Mouse (Mus musculus) megakaryocyte, adult 5-6 weeks (primary cell): ENCODE measurements around the gene Syne4. TPM values are rescaled to one million over a fixed set of nuclear protein-coding genes. Genes with fewer than 3 reads are reported as not detected.

Source experiments
- total RNA-seq, 2 experiments: library from RNA; stranded (forward) in 1 of 2; stranded (reverse) in 1 of 2; fragments of 153-499, 151-499 nt in 1 of 2; fragments of 221-1000, 200-1000 nt in 1 of 2; gene quantifications; 2 replicates each; pipeline versions ENCODE4 v1.2.3 to v1.2.4; 2015 to 2017

Syne4 gene
- total RNA-seq, 2 experiments from 2014 or later: 0.58 to 1.1 TPM

Other genes starting within 250 kb of the Syne4 start
Only the 30 nearest of the 32 such genes appear.
- gene Zfp82, start 241.9 kb upstream of the Syne4 start, total RNA-seq (2015): 0.83 and 0.91 TPM in 2 replicates
- gene Zfp82, start 241.9 kb upstream of the Syne4 start, total RNA-seq (2017): 3.0 and 3.2 TPM in 2 replicates
- gene Gm26920, start 224.4 kb upstream of the Syne4 start, total RNA-seq (2015): 1.4 TPM in 1 of 2 replicates, not detected in the other
- not detected in 2 replicates for gene Gm26920, start 224.4 kb upstream of the Syne4 start, total RNA-seq (2017)
- 2.7 and 3.5 TPM in 2 replicates for gene Zfp566, start 224.3 kb upstream of the Syne4 start, total RNA-seq (2015)
- gene Zfp566, start 224.3 kb upstream of the Syne4 start, total RNA-seq (2017): 0.85 and 1.9 TPM in 2 replicates
- 26.0 and 29.6 TPM in 2 replicates for gene Zfp260, start 220.0 kb upstream of the Syne4 start, total RNA-seq (2015)
- gene Zfp260, start 220.0 kb upstream of the Syne4 start, total RNA-seq (2017): 22.8 and 26.4 TPM in 2 replicates
- gene Zfp382, start 192.9 kb upstream of the Syne4 start, total RNA-seq (2015): 6.7 and 7.8 TPM in 2 replicates
- 14.9 and 15.2 TPM in 2 replicates for gene Zfp382, start 192.9 kb upstream of the Syne4 start, total RNA-seq (2017)
- 16.6 and 25.2 TPM in 2 replicates for gene Zfp146, start 145.1 kb upstream of the Syne4 start, total RNA-seq (2015)
- 32.8 and 35.2 TPM in 2 replicates for gene Zfp146, start 145.1 kb upstream of the Syne4 start, total RNA-seq (2017)
- gene Cox7a1, start 130.7 kb upstream of the Syne4 start, total RNA-seq (2015): 0.91 and 1.6 TPM in 2 replicates
- gene Cox7a1, start 130.7 kb upstream of the Syne4 start, total RNA-seq (2017): 0.94 and 2.4 TPM in 2 replicates
- 485 and 524 TPM in 2 replicates for gene Capns1, start 116.0 kb upstream of the Syne4 start, total RNA-seq (2015)
- gene Capns1, start 116.0 kb upstream of the Syne4 start, total RNA-seq (2017): 307 and 314 TPM in 2 replicates
- gene Polr2i, start 82.9 kb upstream of the Syne4 start, total RNA-seq (2015): 46.4 and 51.0 TPM in 2 replicates
- gene Polr2i, start 82.9 kb upstream of the Syne4 start, total RNA-seq (2017): 31.5 and 39.1 TPM in 2 replicates
- 84.2 and 92.7 TPM in 2 replicates for gene Tbcb, start 82.5 kb upstream of the Syne4 start, total RNA-seq (2015)
- gene Tbcb, start 82.5 kb upstream of the Syne4 start, total RNA-seq (2017): 30.2 and 48.2 TPM in 2 replicates
- gene Ovol3, start 79.1 kb upstream of the Syne4 start, total RNA-seq (2015): 0.55 TPM in 1 of 2 replicates, not detected in the other
- not detected in 2 replicates for gene Ovol3, start 79.1 kb upstream of the Syne4 start, total RNA-seq (2017)
- gene Thap8, start 34.7 kb upstream of the Syne4 start, total RNA-seq (2015): 0.36 and 0.51 TPM in 2 replicates
- gene Thap8, start 34.7 kb upstream of the Syne4 start, total RNA-seq (2017): 0.84 and 1.1 TPM in 2 replicates
- gene Wdr62, start 34.4 kb upstream of the Syne4 start, total RNA-seq (2015): 13.3 and 19.5 TPM in 2 replicates
- 6.8 and 10.5 TPM in 2 replicates for gene Wdr62, start 34.4 kb upstream of the Syne4 start, total RNA-seq (2017)
- gene Clip3, start 23.1 kb upstream of the Syne4 start, total RNA-seq (2015): 0.04 TPM in 1 of 2 replicates, not detected in the other
- not detected in 2 replicates for gene Clip3, start 23.1 kb upstream of the Syne4 start, total RNA-seq (2017)
- 18.2 and 24.2 TPM in 2 replicates for gene Alkbh6, start 6.1 kb upstream of the Syne4 start, total RNA-seq (2015)
- 19.0 and 22.3 TPM in 2 replicates for gene Alkbh6, start 6.1 kb upstream of the Syne4 start, total RNA-seq (2017)
- 0.11 TPM in 1 of 2 replicates, not detected in the other for gene E130208F15Rik, start 6.9 kb downstream of the Syne4 start, total RNA-seq (2015)
- gene E130208F15Rik, start 6.9 kb downstream of the Syne4 start, total RNA-seq (2017): 0.57 and 0.88 TPM in 2 replicates
- gene Sdhaf1, start 9.1 kb downstream of the Syne4 start, total RNA-seq (2015): 3.7 and 5.1 TPM in 2 replicates
- gene Sdhaf1, start 9.1 kb downstream of the Syne4 start, total RNA-seq (2017): 5.8 and 5.9 TPM in 2 replicates
- 0.11 TPM in 1 of 2 replicates, not detected in the other for gene Lrfn3, start 48.0 kb downstream of the Syne4 start, total RNA-seq (2015)
- not detected in 2 replicates for gene Lrfn3, start 48.0 kb downstream of the Syne4 start, total RNA-seq (2017)
- gene Tyrobp, start 99.0 kb downstream of the Syne4 start, total RNA-seq (2015): 2,723 and 2,838 TPM in 2 replicates
- 1,463 and 1,715 TPM in 2 replicates for gene Tyrobp, start 99.0 kb downstream of the Syne4 start, total RNA-seq (2017)
- 45.8 and 47.6 TPM in 2 replicates for gene Hcst, start 105.0 kb downstream of the Syne4 start, total RNA-seq (2015)
- gene Hcst, start 105.0 kb downstream of the Syne4 start, total RNA-seq (2017): 13.3 and 18.5 TPM in 2 replicates
- 23.0 and 28.6 TPM in 2 replicates for gene Nfkbid, start 106.9 kb downstream of the Syne4 start, total RNA-seq (2015)
- 13.3 and 17.2 TPM in 2 replicates for gene Nfkbid, start 106.9 kb downstream of the Syne4 start, total RNA-seq (2017)
- gene Aplp1, start 130.7 kb downstream of the Syne4 start, total RNA-seq (2015): 0.07 and 0.25 TPM in 2 replicates
- 0.08 TPM in 1 of 2 replicates, not detected in the other for gene Aplp1, start 130.7 kb downstream of the Syne4 start, total RNA-seq (2017)
- not detected in 2 replicates for gene Kirrel2, start 142.9 kb downstream of the Syne4 start, total RNA-seq (2015)
- gene Kirrel2, start 142.9 kb downstream of the Syne4 start, total RNA-seq (2017): 0.07 TPM in 1 of 2 replicates, not detected in the other
- gene Nphs1, start 143.5 kb downstream of the Syne4 start, total RNA-seq (2015): not detected in 2 replicates
- gene Nphs1, start 143.5 kb downstream of the Syne4 start, total RNA-seq (2017): 0.29 TPM in 1 of 2 replicates, not detected in the other
- not detected in 2 replicates for gene Prodh2, start 178.8 kb downstream of the Syne4 start, total RNA-seq (2015)
- gene Prodh2, start 178.8 kb downstream of the Syne4 start, total RNA-seq (2017): not detected in 2 replicates
- 7.0 and 10.6 TPM in 2 replicates for gene Arhgap33, start 220.3 kb downstream of the Syne4 start, total RNA-seq (2015)
- 3.1 and 4.9 TPM in 2 replicates for gene Arhgap33, start 220.3 kb downstream of the Syne4 start, total RNA-seq (2017)
- gene Hspb6, start 237.4 kb downstream of the Syne4 start, total RNA-seq (2015): 10.7 and 11.0 TPM in 2 replicates
- gene Hspb6, start 237.4 kb downstream of the Syne4 start, total RNA-seq (2017): 3.8 and 5.2 TPM in 2 replicates
- gene Proser3, start 237.5 kb downstream of the Syne4 start, total RNA-seq (2015): 3.6 and 6.6 TPM in 2 replicates
- gene Proser3, start 237.5 kb downstream of the Syne4 start, total RNA-seq (2017): 2.4 and 2.6 TPM in 2 replicates
- 54.7 and 64.1 TPM in 2 replicates for gene Lin37, start 245.0 kb downstream of the Syne4 start, total RNA-seq (2015)
- gene Lin37, start 245.0 kb downstream of the Syne4 start, total RNA-seq (2017): 13.0 and 22.4 TPM in 2 replicates
- 15.2 and 19.6 TPM in 2 replicates for gene U2af1l4, start 248.5 kb downstream of the Syne4 start, total RNA-seq (2015)
- gene U2af1l4, start 248.5 kb downstream of the Syne4 start, total RNA-seq (2017): 63.3 and 69.7 TPM in 2 replicates